Mouse (Mus musculus) hindbrain, embryonic 12.5 days (tissue): Measurements from ENCODE around the gene Ncoa4. TPM values are rescaled to one million over a fixed set of nuclear protein-coding genes. Genes with fewer than 3 reads are reported as not detected.
"Not testable (repeated sequence)": the region's sequence is repeated elsewhere in the genome, so short reads cannot be mapped to it uniquely, and the experiment has no call there.

ENCODE experiments used
- ATAC-seq: fragments of 200-750 bp; cut with Nextera tagmentation; 2 replicates; pipeline ENCODE4 v1.8.0; 2017; ENCODE audit warnings: moderate TSS enrichment; ENCODE audit not compliant: low FRiP score
- H3K27ac ChIP-seq: fragments of 300-500 bp; sonication (generic); 2 replicates; pipeline ENCODE4 v1.5.1; 2016; ENCODE audit warnings: mild to moderate bottlenecking
- H3K27me3 ChIP-seq: fragments of 300-500 bp; sonication (generic); 2 replicates; pipeline ENCODE4 v1.6.1; 2016; ENCODE audit warnings: mild to moderate bottlenecking
- H3K36me3 ChIP-seq: fragments of 300-500 bp; sonication (generic); 2 replicates; pipeline ENCODE4 v1.6.1; 2016; ENCODE audit warnings: mild to moderate bottlenecking
- H3K4me1 ChIP-seq: fragments of 300-500 bp; sonication (generic); 2 replicates; pipeline ENCODE4 v1.6.1; 2016
- H3K4me2 ChIP-seq: fragments of 300-500 bp; sonication (generic); replicated peaks from 2 replicates; pipeline ENCODE4 v1.6.1; 2016; ENCODE audit warnings: mild to moderate bottlenecking
- H3K4me3 ChIP-seq: fragments of 300-500 bp; sonication (generic); 2 replicates; pipeline ENCODE4 v1.5.1; 2016; ENCODE audit warnings: mild to moderate bottlenecking
- H3K9ac ChIP-seq: fragments of 300-500 bp; sonication (generic); 2 replicates; pipeline ENCODE4 v1.6.1; 2016; ENCODE audit warnings: mild to moderate bottlenecking, moderate library complexity
- H3K9me3 ChIP-seq: fragments of 300-500 bp; sonication (generic); replicated peaks from 2 replicates; pipeline ENCODE4 v1.6.1; 2016; ENCODE audit warnings: mild to moderate bottlenecking
- WGBS: fragments of 180-500 bp; shearing (Covaris S2); methylation state at CpG from one replicate; pipeline ENCODE4 v1.1.7; 2016; 5-methylcytosine and 5-hydroxymethylcytosine counted together
- polyA plus RNA-seq: library from polyadenylated mRNA; unstranded; fragments of >200 nt; fragmentation: Nextera tagmentation; extraction: Ambion mirVana; gene quantifications from 2 replicates; pipeline ENCODE4 v1.2.1, GENCODE M21; 2016

Gene Ncoa4
- polyA plus RNA-seq, 1 experiment from 2014 or later: 96.2 TPM

GRCm38 (mm10) chr14:32163203-32163888, 3.7 kb downstream of the Ncoa4 start:
- Histone ChIP-seq H3K9ac (no peak overlapping the region), H3K27ac (no peak overlapping the region), H3K4me3 (no peak overlapping the region), H3K9me3 (no peaks in the 10 kb centered on the region), H3K4me2 (no peak overlapping the region), H3K36me3 (no peaks in the 10 kb centered on the region), H3K4me1 (peaks cover 35% of the 10 kb centered on the region), H3K27me3 (no peaks in the 10 kb centered on the region)
- 92% methylated on average over 11 of the region's 11 CpGs for WGBS
- ATAC-seq: no peak

- ATAC-seq: no peak
- Histone ChIP-seq H3K4me1 (peaks cover 28% of the 10 kb centered on the region), H3K4me3 (no peak overlapping the region), H3K27me3 (no peaks in the 10 kb centered on the region), H3K9me3 (no peaks in the 10 kb centered on the region), H3K36me3 (no peaks in the 10 kb centered on the region), H3K27ac (no peak overlapping the region), H3K9ac (no peak overlapping the region), H3K4me2 (no peak overlapping the region)
- 84% methylated on average over 8 of the region's 8 CpGs for WGBS
Measured at GRCm38 (mm10) chr14:32164173-32165051, 4.7 kb downstream of the Ncoa4 start.

- H3K9me3 ChIP-seq: no peaks in the 10 kb centered on the region
- no peaks in the 10 kb centered on the region for H3K27me3 ChIP-seq
- H3K4me1 ChIP-seq: peaks cover 25% of the 10 kb centered on the region
- H3K9ac ChIP-seq: peak overlapping the region; percentile 68
- H3K4me3 ChIP-seq: peak overlapping the region; percentile 49
- no peaks in the 10 kb centered on the region for H3K36me3 ChIP-seq
- ATAC-seq: peak; percentile 54; the same call in 1 of the 2 replicates
- WGBS: 2% methylated on average over 33 of the region's 42 CpGs
- peak overlapping the region; percentile 99 for H3K4me2 ChIP-seq
- peak overlapping the region; percentile 73 for H3K27ac ChIP-seq
Measured at GRCm38 (mm10) chr14:32165278-32166061, 5.8 kb downstream of the Ncoa4 start.

GRCm38 (mm10) chr14:32166062-32166441, 6.4 kb downstream of the Ncoa4 start:
- WGBS: 82% methylated on average over 2 of the region's 2 CpGs
- H3K9me3 ChIP-seq: no peaks in the 10 kb centered on the region
- no peak overlapping the region for H3K4me3 ChIP-seq
- H3K9ac ChIP-seq: no peak overlapping the region
- peaks cover 20% of the 10 kb centered on the region for H3K4me1 ChIP-seq
- H3K27ac ChIP-seq: no peak overlapping the region
- no peaks in the 10 kb centered on the region for H3K27me3 ChIP-seq
- no peaks in the 10 kb centered on the region for H3K36me3 ChIP-seq
- peak overlapping the region; percentile 99 for H3K4me2 ChIP-seq
- no peak for ATAC-seq

- Histone ChIP-seq H3K4me2 (no peak overlapping the region), H3K27me3 (no peaks in the 10 kb centered on the region), H3K4me3 (no peak overlapping the region), H3K9me3 (no peaks in the 10 kb centered on the region), H3K36me3 (no peaks in the 10 kb centered on the region), H3K9ac (no peak overlapping the region), H3K27ac (no peak overlapping the region), H3K4me1 (peaks cover 14% of the 10 kb centered on the region)
- 80% methylated on average over 1 of the region's 1 CpGs for WGBS
- no peak for ATAC-seq
Measured at GRCm38 (mm10) chr14:32166840-32167239, 7.2 kb downstream of the Ncoa4 start.

- no peak overlapping the region for H3K4me2 ChIP-seq
- no peak overlapping the region for H3K4me3 ChIP-seq
- no peaks in the 10 kb centered on the region for H3K36me3 ChIP-seq
- no peak overlapping the region for H3K9ac ChIP-seq
- no peaks in the 10 kb centered on the region for H3K9me3 ChIP-seq
- 90% methylated on average over 5 of the region's 5 CpGs for WGBS
- H3K4me1 ChIP-seq: peaks cover 14% of the 10 kb centered on the region
- ATAC-seq: no peak
- H3K27ac ChIP-seq: no peak overlapping the region
- no peaks in the 10 kb centered on the region for H3K27me3 ChIP-seq
Measured at GRCm38 (mm10) chr14:32167326-32167725, 7.7 kb downstream of the Ncoa4 start.

GRCm38 (mm10) chr14:32168653-32169231, 9.1 kb downstream of the Ncoa4 start:
- Histone ChIP-seq H3K9ac (no peak overlapping the region), H3K36me3 (peaks cover 11% of the 10 kb centered on the region), H3K9me3 (no peaks in the 10 kb centered on the region), H3K27me3 (no peaks in the 10 kb centered on the region), H3K27ac (no peak overlapping the region), H3K4me3 (no peak overlapping the region), H3K4me2 (no peak overlapping the region), H3K4me1 (peaks cover 14% of the 10 kb centered on the region)
- 85% methylated on average over 3 of the region's 3 CpGs for WGBS
- no peak for ATAC-seq

GRCm38 (mm10) chr14:32170137-32170536, 10.5 kb downstream of the Ncoa4 start:
- peaks cover 9% of the 10 kb centered on the region for H3K4me1 ChIP-seq
- H3K36me3 ChIP-seq: peaks cover 20% of the 10 kb centered on the region
- H3K9ac ChIP-seq: no peak overlapping the region
- no peak overlapping the region for H3K4me3 ChIP-seq
- H3K4me2 ChIP-seq: no peak overlapping the region
- H3K27me3 ChIP-seq: no peaks in the 10 kb centered on the region
- WGBS: 92% methylated on average over 4 of the region's 4 CpGs
- ATAC-seq: no peak
- H3K27ac ChIP-seq: no peak overlapping the region
- H3K9me3 ChIP-seq: no peaks in the 10 kb centered on the region

GRCm38 (mm10) chr14:32175310-32175709, 15.6 kb downstream of the Ncoa4 start:
- H3K4me1 ChIP-seq: no peaks in the 10 kb centered on the region
- no peaks in the 10 kb centered on the region for H3K9me3 ChIP-seq
- no peak overlapping the region for H3K27ac ChIP-seq
- ATAC-seq: no peak
- no peak overlapping the region for H3K9ac ChIP-seq
- no peaks in the 10 kb centered on the region for H3K27me3 ChIP-seq
- no peak overlapping the region for H3K4me3 ChIP-seq
- no peak overlapping the region for H3K4me2 ChIP-seq
- H3K36me3 ChIP-seq: peaks cover 39% of the 10 kb centered on the region
- WGBS: 93% methylated on average over 2 of the region's 2 CpGs

- not testable (repeated sequence) for ATAC-seq, H3K9me3 ChIP-seq
- peaks cover 49% of the 10 kb centered on the region for H3K36me3 ChIP-seq
Measured at GRCm38 (mm10) chr14:32176590-32176989, 16.9 kb downstream of the Ncoa4 start.

GRCm38 (mm10) chr14:32179393-32180195, 19.9 kb downstream of the Ncoa4 start:
- 94% methylated on average over 10 of the region's 10 CpGs for WGBS

More at GRCm38 (mm10) chr14:32176590-32176989, 16.9 kb downstream of the Ncoa4 start:
- not testable (repeated sequence) for H3K9ac ChIP-seq, H3K4me3 ChIP-seq, H3K4me1 ChIP-seq, H3K27me3 ChIP-seq, H3K4me2 ChIP-seq, H3K27ac ChIP-seq
- 85% methylated on average over 5 of the region's 5 CpGs for WGBS

More at GRCm38 (mm10) chr14:32179393-32180195, 19.9 kb downstream of the Ncoa4 start:
- Histone ChIP-seq H3K27ac (no peak overlapping the region), H3K4me3 (no peak overlapping the region), H3K27me3 (no peaks in the 10 kb centered on the region), H3K4me2 (no peak overlapping the region), H3K9ac (no peak overlapping the region), H3K9me3 (no peaks in the 10 kb centered on the region), H3K36me3 (peaks cover 55% of the 10 kb centered on the region), H3K4me1 (no peaks in the 10 kb centered on the region)
- no peak for ATAC-seq
